Mouse (Mus musculus) kidney, adult 2 months (tissue): ENCODE data around the gene Rnf115. TPM values are rescaled to one million over a fixed set of nuclear protein-coding genes. Genes with fewer than 3 reads are reported as not detected.
A peak's percentile ranks its signal among the peaks of the same experiment; 100 is the strongest.

Experiments
- DNase-seq: peaks from one replicate; pipeline ENCODE4 v3.0.0; 2021
- H3K27ac ChIP-seq: fragments of 200-500 bp; 2 replicates; pipeline ENCODE4 v1.5.1; 2012; ENCODE audit warnings: low read depth, low read length, control low read depth, inconsistent platforms; ENCODE audit not compliant: insufficient read depth
- H3K27me3 ChIP-seq: fragments of 200-500 bp; replicated peaks from 2 replicates; pipeline ENCODE4 v1.6.1; 2012; ENCODE audit warnings: mild to moderate bottlenecking, moderate library complexity, low read length, inconsistent platforms; ENCODE audit not compliant: control insufficient read depth, insufficient read depth
- H3K36me3 ChIP-seq: fragments of 200-500 bp; 2 replicates; pipeline ENCODE4 v1.6.1; 2012; ENCODE audit warnings: mild to moderate bottlenecking, moderate library complexity, low read length, inconsistent platforms; ENCODE audit not compliant: control insufficient read depth, insufficient read depth
- H3K4me1 ChIP-seq: fragments of 200-500 bp; 2 replicates; pipeline ENCODE4 v1.6.1; 2011; ENCODE audit warnings: low read length; ENCODE audit not compliant: control insufficient read depth, insufficient read depth
- H3K4me3 ChIP-seq: fragments of 200-500 bp; 2 replicates; pipeline ENCODE4 v1.5.1; 2011; ENCODE audit warnings: mild to moderate bottlenecking, low read depth, low read length, control low read depth; ENCODE audit not compliant: insufficient read depth
- CTCF ChIP-seq: fragments of 200-500 bp; conservative IDR thresholded peaks from 2 replicates; pipeline ENCODE4 v1.5.1; 2011; ENCODE audit warnings: low read depth, mild to moderate bottlenecking, control low read depth, low read length, moderate library complexity, mixed read lengths; ENCODE audit not compliant: insufficient read depth, insufficient read length
- POLR2A ChIP-seq: fragments of 200-500 bp; IDR thresholded peaks from one replicate; pipeline ENCODE4 v1.6.1; 2011; ENCODE audit warnings: low read depth, low read length, control low read depth
- WGBS: fragments of 180-500 bp; shearing (Covaris S2); methylation state at CpG from one replicate; pipeline ENCODE4 v1.1.7; 2018; 5-methylcytosine and 5-hydroxymethylcytosine counted together
- polyA plus RNA-seq: library from polyadenylated mRNA; depleted of rRNA; stranded (reverse); fragments of >200 nt; gene quantifications from 2 replicates; pipeline ENCODE4 v1.2.3, GENCODE M21; 2012

Gene Rnf115
- polyA plus RNA-seq, 1 experiment, result 23.5 TPM

DNA sequence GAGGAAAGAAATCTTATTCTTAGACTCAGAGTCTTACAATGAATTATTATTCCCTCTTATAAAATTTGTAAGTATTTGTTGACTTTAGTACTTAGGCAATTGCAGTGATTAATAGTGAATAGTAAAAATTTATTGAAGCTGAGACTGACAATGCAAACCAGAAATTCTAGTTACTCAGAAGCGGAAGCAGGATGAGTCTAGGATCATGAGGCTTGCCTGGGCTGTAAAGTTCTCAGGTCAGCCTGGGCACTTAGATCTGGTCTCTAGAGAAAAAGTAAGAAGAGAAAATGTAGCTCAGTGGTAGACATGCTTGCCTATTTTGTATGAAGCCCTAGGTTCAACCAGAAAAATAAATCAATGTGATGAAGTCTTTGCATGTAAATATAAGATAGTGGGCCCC lies 28.5 kb downstream of the Rnf115 start:
- Histone ChIP-seq H3K4me3 (no peak overlapping the region), H3K36me3 (no peaks in the 10 kb centered on the region; the same call in 1 of the 2 replicates), H3K27me3 (no peaks in the 10 kb centered on the region), H3K4me1 (no peaks in the 10 kb centered on the region), H3K27ac (no peak overlapping the region)
- 80% methylated on average over 1 of the region's 1 CpGs for WGBS
- TF ChIP-seq POLR2A (no peak), CTCF (no peak)
- DNase-seq, result no peak

DNA sequence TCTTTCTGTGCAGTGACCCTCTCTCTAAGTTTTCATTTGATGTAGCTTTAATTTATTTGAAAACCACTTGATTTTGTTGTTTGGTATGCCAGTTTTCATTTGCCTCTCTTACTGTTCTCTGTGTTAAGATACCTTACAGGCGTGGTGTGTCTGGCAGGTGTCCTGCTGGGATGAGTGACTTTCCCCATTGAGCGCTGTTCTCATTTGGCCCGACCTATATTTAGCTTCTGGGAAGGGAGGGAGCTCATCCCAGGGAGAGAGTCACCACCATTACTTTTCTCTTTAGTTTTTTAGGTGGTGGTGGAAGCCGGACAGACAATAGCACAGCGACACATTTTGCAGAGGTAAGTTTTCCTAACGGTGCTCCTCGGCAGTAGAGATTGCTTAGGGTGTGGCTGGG lies 30.2 kb downstream of the Rnf115 start:
- no peaks in the 10 kb centered on the region; the same call in 1 of the 2 replicates for H3K36me3 ChIP-seq
- TF ChIP-seq CTCF (no peak), POLR2A (no peak)
- 83% methylated on average over 7 of the region's 7 CpGs for WGBS
- no peaks in the 10 kb centered on the region for H3K4me1 ChIP-seq
- H3K27ac ChIP-seq, result no peak overlapping the region
- no peaks in the 10 kb centered on the region for H3K27me3 ChIP-seq
- no peak for DNase-seq
- H3K4me3 ChIP-seq, result no peak overlapping the region

DNA sequence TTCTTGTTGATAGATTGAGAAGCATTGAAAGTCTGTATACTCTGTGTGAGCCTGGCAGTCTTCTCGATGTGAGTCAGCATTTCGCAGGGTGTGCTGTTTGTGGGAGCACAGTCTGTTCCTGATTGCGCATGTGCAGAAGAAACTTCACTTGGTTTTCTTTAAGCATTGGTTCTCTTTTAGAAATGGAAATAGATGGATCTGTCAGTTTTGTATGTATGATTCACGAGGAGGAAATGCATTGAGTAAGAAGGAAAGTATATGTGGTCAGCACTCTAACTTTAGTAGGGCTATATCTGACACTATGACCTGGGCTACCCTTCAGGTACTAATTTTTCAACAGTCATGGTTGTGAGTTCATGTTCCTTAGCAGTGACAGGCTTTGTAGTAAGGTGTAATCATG lies 32.2 kb downstream of the Rnf115 start:
- no peak for DNase-seq
- TF ChIP-seq POLR2A, result no peak
- TF ChIP-seq CTCF, result no peak
- WGBS, result 87% methylated on average over 4 of the region's 4 CpGs

DNA sequence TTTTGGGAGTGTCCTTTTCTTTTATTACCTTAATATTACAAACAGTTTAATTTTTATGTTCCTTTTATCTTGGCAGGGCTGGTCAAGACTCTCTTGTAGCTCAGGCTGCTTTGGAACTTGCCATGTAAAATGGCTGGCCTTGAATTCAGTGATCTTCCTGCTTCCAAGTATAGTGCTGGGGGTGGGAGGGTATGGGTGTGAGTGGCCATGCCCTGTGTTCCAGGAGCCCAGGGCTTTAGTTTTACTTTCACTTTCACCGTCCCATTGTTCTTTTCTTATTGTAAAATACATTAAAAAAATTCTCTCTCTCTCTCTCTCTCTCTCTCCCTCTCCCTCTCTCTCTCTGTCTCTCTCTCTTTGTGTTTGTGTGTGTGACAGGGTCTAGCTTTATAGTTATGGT lies 37.1 kb downstream of the Rnf115 start:
- Histone ChIP-seq H3K4me3 (no peak overlapping the region), H3K27me3 (no peaks in the 10 kb centered on the region), H3K27ac (no peak overlapping the region), H3K4me1 (no peaks in the 10 kb centered on the region), H3K36me3 (no peaks in the 10 kb centered on the region)
- DNase-seq, result peak; percentile 11
- TF ChIP-seq CTCF (no peak), POLR2A (no peak)
- WGBS, result 84% methylated on average over 1 of the region's 1 CpGs

More for the DNA sequence above, 32.2 kb downstream of the Rnf115 start:
- Histone ChIP-seq H3K27me3 (no peaks in the 10 kb centered on the region), H3K27ac (no peak overlapping the region), H3K4me1 (no peaks in the 10 kb centered on the region), H3K36me3 (no peaks in the 10 kb centered on the region), H3K4me3 (no peak overlapping the region)

DNA sequence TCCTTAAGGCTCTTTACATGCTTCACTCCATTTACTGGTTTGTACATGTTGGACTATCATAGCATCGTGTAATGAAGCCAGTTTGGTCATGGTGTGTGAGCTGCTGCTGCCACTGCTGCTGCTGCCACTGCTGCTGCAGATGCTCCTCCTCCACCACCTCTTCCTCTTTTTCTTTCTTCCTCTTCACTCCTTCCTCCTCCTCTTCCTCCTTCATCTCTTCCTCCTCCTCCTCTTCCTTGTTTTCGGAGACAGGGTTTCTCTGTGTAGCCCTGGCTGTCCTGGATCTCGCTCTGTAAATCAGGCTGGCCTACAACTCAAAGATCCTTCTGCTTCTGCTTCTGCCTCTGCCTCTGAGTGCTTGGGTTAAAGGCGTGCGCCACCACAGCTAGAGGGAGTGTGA lies 42.5 kb downstream of the Rnf115 start:
- 84% methylated on average over 5 of the region's 5 CpGs for WGBS
- Histone ChIP-seq H3K4me3 (no peak overlapping the region), H3K27ac (no peak overlapping the region), H3K4me1 (no peaks in the 10 kb centered on the region), H3K27me3 (no peaks in the 10 kb centered on the region), H3K36me3 (no peaks in the 10 kb centered on the region)
- TF ChIP-seq POLR2A (no peak), CTCF (no peak)
- DNase-seq, result no peak

DNA sequence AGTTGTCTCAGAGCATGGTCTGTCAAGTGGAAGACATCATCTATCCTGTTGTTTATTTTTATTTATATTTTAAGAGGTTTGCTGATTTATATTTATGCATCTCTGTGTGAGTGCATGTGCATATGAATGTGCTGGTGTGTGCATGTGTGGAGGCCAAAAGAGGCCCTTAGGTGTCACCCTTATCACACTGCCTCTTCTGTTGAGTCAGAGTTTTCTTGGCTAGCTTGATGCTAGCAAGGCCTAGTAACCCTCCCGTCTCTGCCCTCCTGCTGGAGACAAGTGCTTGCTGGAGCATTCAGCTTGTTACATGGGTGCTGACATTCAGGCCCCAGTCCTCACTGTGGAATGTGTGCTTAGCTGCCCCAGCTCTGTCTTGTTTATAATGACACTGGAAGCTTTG lies 45.5 kb downstream of the Rnf115 start:
- no peak overlapping the region for H3K27ac ChIP-seq
- no peak overlapping the region for H3K4me3 ChIP-seq
- WGBS, result 25% methylated on average over 1 of the region's 1 CpGs
- TF ChIP-seq CTCF (peak; percentile 48), POLR2A (no peak)
- no peaks in the 10 kb centered on the region for H3K27me3 ChIP-seq
- H3K4me1 ChIP-seq, result peaks cover 5% of the 10 kb centered on the region; the same call in 1 of the 2 replicates
- H3K36me3 ChIP-seq, result no peaks in the 10 kb centered on the region; the same call in 1 of the 2 replicates
- DNase-seq, result peak; percentile 22

DNA sequence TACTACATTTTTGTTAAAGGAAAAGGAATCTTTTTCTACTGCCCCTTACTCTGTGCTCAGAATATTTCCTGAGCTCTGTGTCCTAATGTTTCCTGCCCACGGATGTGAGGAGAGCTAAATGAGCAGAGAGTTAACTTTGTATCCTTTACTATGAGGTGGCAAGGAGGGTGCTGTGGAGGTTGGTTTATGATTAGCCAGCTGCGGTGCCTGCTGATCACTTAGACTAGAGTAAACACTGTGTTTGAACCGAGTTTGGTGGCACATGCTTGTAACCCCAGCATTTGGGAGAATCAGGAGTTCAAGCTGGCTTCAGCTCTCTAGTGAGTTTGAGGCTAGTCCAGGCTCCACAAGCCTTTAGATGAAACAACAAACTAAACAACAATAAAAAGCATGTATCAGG lies 49.7 kb downstream of the Rnf115 start:
- Histone ChIP-seq H3K27ac (no peak overlapping the region), H3K27me3 (no peaks in the 10 kb centered on the region), H3K4me3 (no peak overlapping the region), H3K4me1 (peaks cover 5% of the 10 kb centered on the region; the same call in 1 of the 2 replicates), H3K36me3 (no peaks in the 10 kb centered on the region; the same call in 1 of the 2 replicates)
- 18% methylated on average over 3 of the region's 3 CpGs for WGBS
- no peak for TF ChIP-seq POLR2A
- no peak for TF ChIP-seq CTCF
- DNase-seq, result peak; percentile 78

DNA sequence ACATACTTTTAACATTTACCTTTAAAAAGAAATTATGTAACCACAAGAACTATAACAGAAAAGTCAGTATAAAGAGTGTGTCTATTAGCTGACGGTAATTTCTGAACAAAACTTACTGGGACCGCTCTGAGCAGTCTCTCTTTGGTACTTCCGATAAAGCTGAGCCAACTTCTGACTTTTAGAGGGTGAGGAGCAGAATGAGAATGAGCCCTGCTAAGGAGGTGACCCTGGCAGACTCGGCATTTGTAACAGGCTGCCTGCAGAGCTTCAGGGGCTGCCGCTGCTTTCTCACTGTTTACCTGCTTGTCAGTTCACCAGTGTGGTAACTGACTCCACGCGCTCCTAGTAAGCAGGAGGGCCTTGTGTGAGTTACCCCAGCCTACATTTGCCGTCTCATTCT lies 54.8 kb downstream of the Rnf115 start:
- Histone ChIP-seq H3K27me3 (no peaks in the 10 kb centered on the region), H3K4me3 (no peak overlapping the region), H3K4me1 (peaks cover 1% of the 10 kb centered on the region; the same call in 1 of the 2 replicates), H3K36me3 (peaks cover 4% of the 10 kb centered on the region), H3K27ac (no peak overlapping the region)
- TF ChIP-seq POLR2A, result no peak
- TF ChIP-seq CTCF, result no peak
- 81% methylated on average over 8 of the region's 8 CpGs for WGBS
- DNase-seq, result no peak
